9 mouse cellular contexts compared by ENCODE assay signal in genomic region chr2:144214508-144215185, GRCm38 (mm10). TPM values are rescaled to one million over a fixed set of nuclear protein-coding genes. Genes with fewer than 3 reads are reported as not detected.
DNase-seq lines count a peak whose midpoint lies in the region; ATAC-seq and TF ChIP-seq lines count a peak whose summit lies in the region.
"Had no signal": no experiment of that assay in that cellular context is flagged by ENCODE, and none has a peak within 500 bp of the region (broad histone marks: within the 10 kb centered on the region; RNA-seq: fewer than 3 reads in every experiment).

No protein-coding gene starts in this region.

- no peak overlapping the region for H3K4me3 ChIP-seq in liver, adult 2 months (ENCODE audit: insufficient read depth, low read depth, low read length)
- no peak overlapping the region for H3K4me3 ChIP-seq in forebrain, embryonic 11.5 days (ENCODE audit: low read depth, low read length)
- H3K4me3 ChIP-seq in limb, embryonic 15.5 days, result no peak overlapping the region
- no peak overlapping the region for H3K4me3 ChIP-seq in small intestine, adult 2 months (ENCODE audit: low read depth, low read length)

- no peak for TF ChIP-seq POLR2A in liver, adult 2 months (IDR thresholded peaks at IDR 0.05; ENCODE audit: extremely low read depth, insufficient read depth, low read length)
- TF ChIP-seq POLR2A in small intestine, adult 2 months (IDR thresholded peaks at IDR 0.05; ENCODE audit: low read depth, low read length), result no peak

- no peaks in the 10 kb centered on the region for H3K36me3 ChIP-seq in liver, adult 2 months (ENCODE audit: control insufficient read depth, insufficient read depth, low read length)
- no peaks in the 10 kb centered on the region for H3K36me3 ChIP-seq in forebrain, embryonic 11.5 days (ENCODE audit: control insufficient read depth, insufficient read depth, low read length)
- H3K36me3 ChIP-seq in limb, embryonic 15.5 days, result no peaks in the 10 kb centered on the region
- no peaks in the 10 kb centered on the region for H3K36me3 ChIP-seq in small intestine, adult 2 months (ENCODE audit: control insufficient read depth, insufficient read depth, low read length)

- intact Hi-C loops in gastrocnemius, postnatal 14 days (cut with DNase I; ENCODE audit: low total_unique reads), result loop anchor here (5.0 to 10.0 kb wide), 2 partner anchors 240 to 347 kb away; no protein-coding TSS in a partner anchor

- DNase-seq in liver, adult 2 months (ENCODE audit: extremely low read depth, low read depth, low spot score), result no peak
- DNase-seq in liver, result no peak
- DNase-seq in forebrain, embryonic 11.5 days (ENCODE audit: low spot score), result peak; percentile 62
- no peak for DNase-seq in gastrocnemius, postnatal 14 days
- no peak for DNase-seq in cerebellum, adult 18-20 months
- no peak for DNase-seq in cerebellum, adult 8-10 months

- 74% methylated on average over 9 of the region's 9 CpGs for WGBS in liver, adult 2 months
- WGBS in forebrain, embryonic 11.5 days, result 55% methylated on average over 9 of the region's 9 CpGs
- WGBS in limb, embryonic 15.5 days, result 72% methylated on average over 9 of the region's 9 CpGs
- 69% methylated on average over 9 of the region's 9 CpGs for WGBS in small intestine, adult 2 months

- no peaks in the 10 kb centered on the region for H3K4me1 ChIP-seq in liver, adult 2 months (ENCODE audit: control insufficient read depth, insufficient read depth, low read length)
- H3K4me1 ChIP-seq in forebrain, embryonic 11.5 days (replicated peaks; ENCODE audit: control insufficient read depth, insufficient read depth, low read length), result peaks cover 6% of the 10 kb centered on the region; the same call in 1 of the 2 replicates
- H3K4me1 ChIP-seq in limb, embryonic 15.5 days, result peaks cover 11% of the 10 kb centered on the region; the same call in 1 of the 2 replicates
- H3K4me1 ChIP-seq in small intestine, adult 2 months (ENCODE audit: control insufficient read depth, insufficient read depth, insufficient read length, low read length), result peaks cover 6% of the 10 kb centered on the region

- H3K4me2 ChIP-seq in forebrain, embryonic 11.5 days (ENCODE audit: low read depth, low read length, severe bottlenecking), result no peak overlapping the region
- no peak overlapping the region for H3K4me2 ChIP-seq in limb, embryonic 15.5 days

- no peak overlapping the region for H3K9ac ChIP-seq in liver, adult 2 months (ENCODE audit: low read depth, low read length)
- peak overlapping the region; percentile 51; the same call in 1 of the 2 replicates for H3K9ac ChIP-seq in forebrain, embryonic 11.5 days (ENCODE audit: low read length)
- H3K9ac ChIP-seq in limb, embryonic 15.5 days, result no peak overlapping the region

- H3K9me3 ChIP-seq in forebrain, embryonic 11.5 days (ENCODE audit: control insufficient read depth, low read length), result no peaks in the 10 kb centered on the region
- H3K9me3 ChIP-seq in limb, embryonic 15.5 days, result no peaks in the 10 kb centered on the region

- no peak overlapping the region for H3K27ac ChIP-seq in liver, adult 2 months (replicated peaks; ENCODE audit: insufficient read depth, low read depth, low read length)
- H3K27ac ChIP-seq in forebrain, embryonic 11.5 days (ENCODE audit: low read depth, low read length), result no peak overlapping the region
- peak overlapping the region; percentile 24; the same call in 1 of the 2 replicates for H3K27ac ChIP-seq in limb, embryonic 15.5 days
- H3K27ac ChIP-seq in small intestine, adult 2 months (ENCODE audit: insufficient read depth, low read depth, low read length), result no peak overlapping the region

- no peaks in the 10 kb centered on the region for H3K27me3 ChIP-seq in liver, adult 2 months (ENCODE audit: control insufficient read depth, insufficient read depth, low read length)
- H3K27me3 ChIP-seq in forebrain, embryonic 11.5 days (ENCODE audit: control insufficient read depth, insufficient read depth, low read length), result no peaks in the 10 kb centered on the region
- no peaks in the 10 kb centered on the region for H3K27me3 ChIP-seq in limb, embryonic 15.5 days
- H3K27me3 ChIP-seq in small intestine, adult 2 months (ENCODE audit: control insufficient read depth, insufficient read depth, low read length), result no peaks in the 10 kb centered on the region
- H3K27me3 ChIP-seq: Patski had no signal

- ATAC-seq in forebrain, embryonic 11.5 days (replicated peaks; ENCODE audit: low FRiP score), result peak; percentile 37
- no peak for ATAC-seq in limb, embryonic 15.5 days (ENCODE audit: insufficient number of reproducible peaks, low FRiP score, low TSS enrichment, low read depth)
- ATAC-seq: Patski had no signal

- no peaks in the 10 kb centered on the region for H3K79me2 ChIP-seq in liver, adult 2 months (ENCODE audit: control insufficient read depth, insufficient read depth, low read length)

- peak; percentile 52 for TF ChIP-seq CTCF in liver, adult 2 months (IDR thresholded peaks at IDR 0.05; ENCODE audit: low read depth, low read length)
- peak; percentile 29; the same call in 1 of the 2 replicates for TF ChIP-seq CTCF in small intestine, adult 2 months (IDR thresholded peaks at IDR 0.05; ENCODE audit: extremely low read depth, insufficient read length, insufficient replicate concordance, low read depth, low read length)

RNA-seq across cellular contexts. Expression of gene Mgme1, which starts 55.8 kb away (rescaled TPM):
- total RNA-seq in liver, adult 2 months (2014; rRNA removed), result 6.8 and 7.2 TPM in 2 replicates
- polyA plus RNA-seq in liver, adult 2 months (2012; rRNA removed), result 3.0 and 3.5 TPM in 2 replicates
- polyA plus RNA-seq in forebrain, embryonic 11.5 days (2014; fragmentation: Nextera tagmentation; extraction: Ambion mirVana), result 19.1 and 19.9 TPM in 2 replicates
- polyA plus RNA-seq in limb, embryonic 15.5 days (2015; fragmentation: Nextera tagmentation; extraction: Ambion mirVana), result 18.7 and 19.4 TPM in 2 replicates
- polyA plus RNA-seq in small intestine, adult 2 months (2012; rRNA removed), result 1.0 and 1.9 TPM in 2 replicates
- total RNA-seq in gastrocnemius, postnatal 14 days (2021), result 1 to 10 TPM; 5.4 to 5.6 TPM

RNA-seq across cellular contexts. Expression of gene Snx5, which starts 56.1 kb away (rescaled TPM):
- 60.3 and 62.4 TPM in 2 replicates for total RNA-seq in liver, adult 2 months (2014; rRNA removed)
- polyA plus RNA-seq in liver, adult 2 months (2012; rRNA removed), result 17.2 and 21.8 TPM in 2 replicates
- polyA plus RNA-seq in forebrain, embryonic 11.5 days (2014; fragmentation: Nextera tagmentation; extraction: Ambion mirVana), result 117 and 129 TPM in 2 replicates
- polyA plus RNA-seq in limb, embryonic 15.5 days (2015; fragmentation: Nextera tagmentation; extraction: Ambion mirVana), result 107 and 120 TPM in 2 replicates
- polyA plus RNA-seq in small intestine, adult 2 months (2012; rRNA removed), result 17.5 and 36.0 TPM in 2 replicates
- total RNA-seq in gastrocnemius, postnatal 14 days (2021), result 10 to 100 TPM; 45.5 to 53.2 TPM
